Mouse (Mus musculus) T-helper 2 cell (primary cell): Measurements from ENCODE around the gene Tulp3.

Experiments used
- in situ Hi-C: fragments of 300-600 bp; cut with MboI, MseI; formaldehyde crosslinking; loops from one replicate; pipeline ENCODE4 v1.15.1; 2025; ENCODE audit warnings: high pct_unique_total_duplicates

Tulp3 gene

DNA sequence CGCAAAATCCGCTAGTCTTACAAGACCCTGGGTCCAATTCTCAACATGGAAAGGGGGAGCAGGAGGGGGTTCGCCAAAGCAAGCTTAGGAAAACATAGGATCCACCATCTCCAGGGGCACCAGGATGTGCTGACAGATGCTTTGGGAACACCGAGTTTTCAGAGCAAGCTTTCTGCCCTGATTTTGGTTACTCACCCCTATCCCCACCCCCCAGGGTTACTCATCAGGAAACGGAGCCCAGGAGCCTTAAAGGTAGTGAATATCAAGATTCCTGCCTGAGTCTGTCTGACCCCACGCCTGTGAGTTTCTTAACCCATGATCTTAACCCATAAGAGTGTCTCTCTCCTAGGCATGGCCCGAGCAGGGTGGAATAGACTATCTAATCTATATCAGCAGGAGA, 57.4 kb downstream of the Tulp3 start:
- in situ Hi-C loops: no loop called here

DNA sequence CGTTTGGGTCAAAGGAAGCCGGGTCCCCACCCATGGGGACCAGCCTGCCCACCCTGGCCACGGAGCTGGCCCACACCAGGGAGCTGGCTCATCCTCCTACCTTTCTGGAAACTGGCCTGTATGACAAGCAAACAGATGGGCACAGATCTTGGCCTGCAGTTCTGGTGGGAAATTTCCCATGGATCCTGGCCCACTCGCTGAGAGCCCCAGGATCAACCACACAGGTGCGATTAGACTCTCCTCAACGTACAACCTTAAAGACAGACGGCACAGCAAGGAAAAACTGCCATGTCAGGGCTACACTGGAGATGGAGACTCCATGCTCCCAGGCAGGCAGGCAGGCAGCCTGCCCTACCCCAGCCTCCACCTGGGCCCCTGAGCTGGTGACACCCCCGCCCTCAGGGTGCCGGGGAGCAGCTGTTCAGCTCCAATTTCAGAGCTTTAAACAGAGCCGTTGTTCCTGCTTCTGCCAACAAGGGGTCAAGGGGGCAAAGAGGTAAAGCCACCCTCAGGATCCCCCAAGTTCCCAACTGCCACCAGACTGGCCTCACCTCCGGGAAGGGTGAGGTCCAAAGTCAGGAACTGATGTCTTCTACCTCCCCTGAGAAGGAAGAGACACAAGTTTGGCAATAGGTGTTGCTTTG, 58.8 kb downstream of the Tulp3 start:
- in situ Hi-C loops: no loop called here

DNA sequence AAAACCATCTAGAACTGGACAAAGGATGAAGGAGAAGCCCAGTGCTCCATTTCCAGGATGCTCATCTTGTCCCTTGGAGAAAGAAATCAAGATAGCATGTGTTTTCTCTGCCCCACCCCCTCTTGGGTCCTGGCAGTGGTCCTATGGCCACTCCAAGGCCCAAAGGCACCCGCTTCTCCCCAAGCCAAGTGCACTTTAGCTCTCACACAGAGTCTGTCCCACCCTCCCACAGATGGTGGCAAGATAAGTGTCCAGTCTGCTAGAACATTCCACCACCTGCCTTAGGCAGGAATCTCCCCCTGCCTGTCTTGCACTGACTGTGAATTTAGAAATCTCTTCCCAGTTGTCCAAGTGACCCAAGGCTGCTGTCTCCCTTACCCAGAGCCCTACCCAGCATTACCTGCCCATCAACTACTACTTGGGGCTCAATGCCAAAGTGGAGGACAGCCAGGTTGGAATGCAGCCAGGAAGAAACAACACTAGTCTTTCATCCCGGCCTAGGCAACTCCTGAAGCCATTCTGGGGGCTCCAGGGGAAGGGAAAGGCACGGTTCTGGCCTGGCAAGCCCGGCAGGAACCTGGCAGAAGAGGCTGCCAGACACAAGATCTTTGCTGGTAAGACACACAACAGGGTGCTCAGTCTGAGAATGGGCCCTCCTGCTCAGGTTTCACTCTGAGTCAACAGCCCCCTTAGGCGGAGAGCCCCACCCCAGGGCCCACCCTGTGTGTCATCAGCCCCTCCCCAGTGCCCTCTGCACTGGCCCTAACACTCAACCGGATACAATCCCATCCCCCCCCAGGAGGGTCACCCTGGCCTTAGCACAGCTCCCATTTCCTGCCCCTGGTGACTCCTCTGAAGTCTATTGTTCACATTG, 59.5 kb downstream of the Tulp3 start:
- in situ Hi-C loops: no loop called here

DNA sequence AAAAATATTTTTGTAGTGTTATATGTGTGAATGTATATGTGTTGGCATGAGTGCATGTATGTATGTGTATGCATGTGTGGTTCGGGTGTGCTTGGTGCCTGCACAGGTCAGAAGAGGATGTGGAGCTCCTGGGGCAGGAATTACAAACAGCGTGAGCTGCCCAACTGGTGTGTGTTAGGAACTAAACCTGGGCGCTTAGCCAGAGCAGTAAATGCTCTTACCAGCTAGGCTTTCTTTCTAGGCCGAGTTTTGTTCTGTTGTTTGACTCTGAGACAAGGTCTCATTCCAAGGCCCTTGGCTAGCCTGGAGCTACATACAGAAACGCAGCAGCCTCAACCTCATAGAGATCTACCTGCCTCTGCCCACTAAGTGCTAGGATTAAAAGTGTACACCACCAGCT, 64.4 kb downstream of the Tulp3 start:
- in situ Hi-C loops: no loop called here

DNA sequence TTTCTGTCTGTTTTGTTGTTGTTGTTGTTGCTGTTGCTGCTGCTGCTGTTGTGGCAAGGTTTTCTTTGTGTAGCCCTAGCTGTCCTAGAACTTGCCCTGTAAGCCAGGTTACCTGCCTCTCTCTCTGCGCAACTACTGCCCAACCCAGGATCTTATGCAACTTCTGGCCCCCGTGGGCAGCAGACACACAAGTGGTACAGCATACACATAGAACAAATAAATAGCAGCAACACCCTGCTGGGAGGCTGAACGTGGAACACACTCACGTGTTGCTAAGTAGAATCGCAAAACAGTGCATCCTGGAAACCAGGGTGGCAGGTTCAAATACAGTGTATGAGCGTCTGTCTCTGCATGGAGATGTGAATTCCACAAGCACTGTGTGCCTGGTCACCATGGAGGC, 67.0 kb downstream of the Tulp3 start:
- in situ Hi-C loops: no loop called here

DNA sequence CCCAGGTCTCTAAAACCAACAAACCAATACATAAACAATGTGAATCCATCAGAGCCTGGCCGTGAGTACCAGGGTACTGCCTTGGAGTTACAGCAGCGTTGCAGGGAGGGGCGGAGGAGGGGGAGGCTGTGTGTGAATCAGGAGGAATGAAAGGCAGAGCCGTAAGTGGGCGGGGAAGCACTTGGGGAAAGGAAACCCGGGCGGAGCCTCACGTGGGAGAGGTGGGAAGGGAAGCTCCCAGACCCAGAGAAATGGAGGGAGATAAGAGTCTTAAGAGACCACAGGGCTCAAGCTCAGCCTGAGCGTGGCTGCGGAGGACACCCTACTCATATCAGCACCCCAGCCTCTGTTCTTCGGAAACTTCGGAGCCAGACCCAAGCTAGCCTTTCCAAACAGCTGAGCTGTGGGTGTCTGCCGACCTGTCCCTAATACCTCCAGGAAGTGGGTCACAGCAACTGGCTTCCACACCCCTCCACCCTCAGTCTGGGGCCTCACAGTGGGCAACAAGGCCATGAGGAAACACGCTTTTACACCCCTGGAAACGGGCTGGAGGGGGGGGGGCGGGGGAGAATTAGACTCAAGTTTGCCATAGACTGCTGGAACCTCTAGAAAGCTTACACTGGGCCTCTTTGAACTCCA, 69.7 kb downstream of the Tulp3 start:
- in situ Hi-C loops: no loop called here

DNA sequence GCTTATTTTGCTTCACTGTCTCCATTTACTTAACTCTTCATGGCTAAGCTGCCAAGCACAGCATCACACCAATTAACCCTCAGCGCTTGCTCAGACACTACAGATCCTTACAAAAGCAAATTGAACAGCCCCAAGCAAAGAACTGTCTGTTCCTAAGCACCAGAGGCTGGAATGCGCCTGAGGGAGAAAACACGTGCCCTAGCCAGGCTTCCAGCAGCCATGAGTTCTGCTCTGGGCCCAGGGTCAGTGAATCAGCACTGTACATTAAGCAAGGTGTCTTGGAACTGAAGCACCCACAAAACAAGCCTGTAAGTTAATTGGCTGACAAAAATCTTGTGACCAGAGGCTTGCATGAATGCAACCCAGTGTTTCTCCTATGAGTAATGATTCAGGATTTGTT, 73.5 kb downstream of the Tulp3 start:
- in situ Hi-C loops: no loop called here

DNA sequence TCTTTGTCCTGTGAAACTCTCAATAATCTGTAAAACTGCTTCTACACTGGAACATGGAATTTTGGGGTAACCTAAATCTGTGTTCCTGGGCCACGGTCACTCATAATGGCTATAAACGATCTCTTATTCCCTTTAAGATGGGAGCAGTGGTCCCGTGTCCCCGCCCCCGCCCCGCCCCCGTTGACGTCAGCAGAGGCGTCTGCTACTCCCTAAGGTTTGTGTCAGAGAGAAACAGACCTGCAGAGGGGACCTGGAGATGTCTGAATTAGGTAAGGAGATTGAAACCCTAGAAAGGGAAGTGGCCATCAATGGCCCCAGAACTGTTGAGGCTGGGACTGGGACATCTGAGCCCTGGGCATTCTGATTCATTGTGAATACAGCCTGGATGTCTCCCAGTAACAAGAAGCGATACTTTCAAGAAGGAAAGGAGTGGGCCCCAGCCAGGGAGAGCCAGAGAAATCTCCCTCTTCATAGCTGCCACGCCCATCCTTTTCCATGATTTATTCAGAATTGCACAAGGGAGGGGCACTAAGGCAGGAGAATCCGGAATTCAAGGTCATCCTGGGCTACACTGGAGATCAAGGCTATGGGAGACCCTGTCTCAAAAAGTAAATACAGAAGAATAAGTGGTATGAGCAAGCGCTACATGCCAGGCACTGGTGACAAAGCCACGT, 75.0 kb downstream of the Tulp3 start:
- in situ Hi-C loops: no loop called here

DNA sequence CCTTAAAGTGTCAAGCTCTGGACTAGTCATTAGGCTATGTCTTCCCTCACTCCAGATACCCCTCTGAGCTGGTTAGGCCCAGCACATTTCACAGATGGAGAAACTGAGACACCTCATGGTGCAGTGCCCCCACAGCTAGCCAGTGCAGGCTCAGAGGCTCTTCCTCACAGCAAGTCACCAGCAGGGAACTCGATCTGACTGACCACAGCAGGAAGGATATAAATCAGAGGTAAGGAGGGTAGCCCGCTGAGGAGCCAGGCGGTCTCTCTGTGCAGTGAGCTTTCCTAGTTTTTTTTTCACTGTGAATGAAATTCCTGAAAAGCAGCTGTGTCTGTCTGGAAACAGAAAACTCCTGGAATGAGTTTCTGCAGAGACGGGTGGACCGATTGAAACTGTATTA, 76.0 kb downstream of the Tulp3 start:
- in situ Hi-C loops: loop anchor here (5.0 kb wide), 2 partner anchors 42 to 72 kb away; no protein-coding TSS in a partner anchor

DNA sequence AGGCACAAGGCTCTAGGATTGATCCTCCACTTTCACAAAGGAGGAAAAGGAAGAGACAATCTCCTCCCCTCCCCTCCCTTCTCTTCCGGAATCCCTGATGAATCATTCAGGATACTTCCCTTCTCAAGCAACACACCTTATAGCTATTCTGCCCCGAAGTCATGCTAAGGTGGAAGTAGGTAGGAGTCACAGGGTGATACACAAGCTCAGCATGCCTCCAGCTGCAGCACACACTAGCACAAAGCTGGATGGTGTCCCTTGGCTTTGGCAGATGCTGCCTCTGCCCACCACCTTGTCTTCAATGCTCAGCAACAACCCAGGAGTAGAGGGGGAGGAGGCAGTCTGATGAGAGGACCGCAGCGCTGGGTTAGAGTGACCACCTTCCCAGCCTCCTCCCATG, 76.6 kb downstream of the Tulp3 start:
- in situ Hi-C loops: loop anchor here (5.0 kb wide), 2 partner anchors 42 to 72 kb away; no protein-coding TSS in a partner anchor

DNA sequence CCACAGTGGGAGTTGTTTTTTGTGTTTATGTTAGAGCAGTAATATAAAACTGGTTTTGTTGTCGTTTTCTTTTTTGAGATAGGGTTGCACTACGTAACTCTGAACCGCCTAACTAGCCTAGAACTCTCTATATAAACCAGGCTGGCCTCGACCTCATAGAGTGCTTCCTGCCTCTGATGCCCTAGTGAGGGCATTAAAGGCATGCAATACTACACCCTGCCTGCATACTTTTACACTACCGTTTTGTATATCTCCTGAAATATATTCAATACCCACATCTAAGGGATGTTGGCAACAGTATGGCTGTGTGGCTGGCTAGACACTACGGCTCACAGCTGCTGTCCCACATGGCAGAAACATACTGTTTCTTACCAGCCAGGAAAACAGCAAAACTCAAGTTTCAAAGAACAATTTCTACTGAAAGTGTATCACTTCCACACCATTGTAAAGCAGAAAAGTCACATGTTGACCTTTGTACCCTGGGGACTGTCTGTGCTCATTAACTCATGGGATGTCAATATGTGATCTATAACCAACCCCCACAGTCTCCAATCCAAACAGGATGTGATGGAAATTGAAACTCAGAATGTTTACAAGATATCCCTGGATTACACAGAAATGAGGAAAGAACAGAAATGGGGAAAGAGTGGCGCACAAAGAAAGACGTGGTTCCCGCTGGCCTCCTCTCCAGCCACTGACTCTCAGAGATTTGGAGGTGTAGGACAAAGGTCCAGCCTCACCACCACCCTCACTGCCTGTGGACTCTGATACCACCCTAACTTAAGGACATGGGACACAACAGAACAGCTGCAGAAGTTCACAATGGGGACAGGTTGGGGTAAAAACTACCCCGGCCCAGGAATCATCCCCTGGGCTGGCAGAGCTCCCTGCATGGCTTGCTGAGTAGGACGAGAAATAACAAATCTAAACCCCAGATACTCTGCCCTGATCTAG, 78.2 kb downstream of the Tulp3 start:
- in situ Hi-C loops: loop anchor here (5.0 kb wide), 2 partner anchors 40 to 70 kb away; no protein-coding TSS in a partner anchor

DNA sequence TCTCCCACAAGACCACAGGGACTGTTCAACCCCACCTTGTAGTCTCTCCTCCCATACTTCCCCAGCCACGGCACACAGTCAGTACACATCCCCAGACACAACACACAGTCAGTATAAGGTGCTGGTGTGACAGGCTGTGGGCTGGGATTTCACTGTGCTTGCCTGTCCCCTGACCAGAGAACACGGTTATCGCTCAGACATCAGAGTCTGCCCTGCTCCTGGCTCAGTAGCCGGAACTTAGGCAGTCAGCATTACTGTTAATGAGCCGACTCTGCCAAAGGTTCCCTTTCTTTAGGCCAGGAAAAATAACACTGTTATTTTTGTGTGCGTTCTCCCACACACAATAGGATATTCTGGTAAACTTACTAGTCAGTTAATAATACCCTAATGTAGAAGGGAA, 79.3 kb downstream of the Tulp3 start:
- in situ Hi-C loops: loop anchor here (5.0 kb wide), 2 partner anchors 39 to 69 kb away; no protein-coding TSS in a partner anchor

DNA sequence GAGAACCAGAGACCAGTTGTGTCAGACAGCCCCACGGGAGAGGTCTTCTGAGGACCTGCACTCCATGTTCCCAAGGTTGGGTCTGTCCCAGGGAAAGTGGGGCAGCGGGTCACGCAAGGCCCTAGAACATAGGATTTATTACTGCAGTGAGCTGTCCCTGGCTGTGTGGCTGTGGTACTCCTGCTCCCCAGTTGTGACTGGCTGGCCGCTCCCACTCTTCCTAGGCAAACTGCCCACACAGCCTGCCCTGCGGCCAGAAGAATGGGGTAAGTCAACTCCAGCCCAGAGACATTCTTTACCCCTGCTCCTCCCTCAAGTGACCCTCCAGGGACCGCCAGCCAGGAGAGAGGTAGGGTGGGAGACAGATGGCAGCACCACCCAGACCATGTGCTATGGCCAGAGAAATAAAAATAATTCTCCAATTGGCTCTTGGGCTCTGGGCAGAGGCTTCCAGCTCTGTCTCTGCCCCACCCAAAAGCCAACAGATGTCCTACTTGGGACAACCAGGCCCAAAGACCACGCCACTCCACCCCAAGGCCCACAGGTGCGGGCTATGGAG, 80.1 kb downstream of the Tulp3 start:
- in situ Hi-C loops: loop anchor here (5.0 kb wide), 2 partner anchors 38 to 68 kb away; no protein-coding TSS in a partner anchor

DNA sequence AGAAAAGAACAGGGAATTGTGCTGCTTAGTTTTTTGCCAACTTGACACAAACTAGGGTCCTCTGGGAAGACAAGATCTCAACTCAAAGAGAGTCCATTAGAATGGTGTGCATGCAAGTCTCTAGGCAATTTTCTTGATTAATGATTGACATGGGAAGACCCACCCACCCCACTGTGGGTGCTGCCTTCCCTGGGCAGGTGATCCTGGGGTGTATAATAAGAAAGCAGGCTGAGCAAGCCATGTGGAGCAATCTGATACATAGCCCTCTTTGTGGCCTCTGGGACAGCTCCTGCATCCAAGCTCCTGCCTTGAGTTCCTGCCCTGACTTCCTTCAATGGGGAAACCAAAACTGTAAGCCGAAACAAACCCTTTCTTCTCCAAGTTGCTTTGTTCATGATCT, 82.1 kb downstream of the Tulp3 start:
- in situ Hi-C loops: no loop called here

DNA sequence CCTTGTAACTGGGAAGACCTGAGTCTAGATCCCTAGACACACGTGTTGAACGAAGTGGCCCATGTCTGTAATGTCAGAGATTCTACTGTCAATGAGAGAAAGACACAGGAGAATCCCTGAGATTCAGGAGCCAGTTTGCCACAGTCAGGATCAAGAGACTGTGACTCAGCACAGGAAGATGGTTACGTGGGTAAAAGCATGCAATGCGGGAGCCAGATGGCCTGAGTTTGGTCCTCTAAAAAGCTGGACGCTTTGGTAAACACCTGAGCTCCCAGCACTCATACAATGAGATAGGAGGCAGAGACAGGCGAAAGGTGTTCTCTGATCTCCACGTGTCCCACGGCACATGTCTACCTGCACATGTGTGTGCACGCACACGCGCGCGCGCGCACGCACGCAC, 82.9 kb downstream of the Tulp3 start:
- in situ Hi-C loops: no loop called here
